Mouse (Mus musculus): ENCODE data around the gene Tmc8. TPM values are rescaled to one million over a fixed set of nuclear protein-coding genes. Genes with fewer than 3 reads are reported as not detected.

Tmc8 gene
- polyA plus RNA-seq, 1 experiment from 2014 or later = 3.7 TPM

GRCm38 (mm10) chr11:117751544-117751943 lies 30.3 kb upstream of the Tmc8 start:
- no peaks in the 10 kb centered on the region for H3K4me1 ChIP-seq (ENCODE audit: control insufficient read depth, insufficient read depth, low read length)
- H3K9me3 ChIP-seq (replicated peaks; ENCODE audit: control insufficient read depth, low read length) = no peaks in the 10 kb centered on the region
- H3K4me2 ChIP-seq (ENCODE audit: low read depth, low read length) = no peak overlapping the region
- no peak overlapping the region for H3K27ac ChIP-seq (ENCODE audit: low read length)
- peaks cover 39% of the 10 kb centered on the region for H3K36me3 ChIP-seq (ENCODE audit: control insufficient read depth, insufficient read depth, low read length)
- H3K9ac ChIP-seq (ENCODE audit: low read length) = no peak overlapping the region
- ATAC-seq (ENCODE audit: insufficient read depth, low FRiP score) = no peak
- H3K4me3 ChIP-seq (replicated peaks; ENCODE audit: low read length) = no peak overlapping the region
- H3K27me3 ChIP-seq (ENCODE audit: control insufficient read depth, insufficient read depth, low read length) = no peaks in the 10 kb centered on the region
- WGBS = 80% methylated on average over 6 of the region's 6 CpGs

GRCm38 (mm10) chr11:117755891-117756290 lies 26.0 kb upstream of the Tmc8 start:
- no peaks in the 10 kb centered on the region for H3K4me1 ChIP-seq (ENCODE audit: control insufficient read depth, insufficient read depth, low read length)
- ATAC-seq (ENCODE audit: insufficient read depth, low FRiP score) = no peak
- no peak overlapping the region for H3K4me3 ChIP-seq (replicated peaks; ENCODE audit: low read length)
- no peak overlapping the region for H3K9ac ChIP-seq (ENCODE audit: low read length)
- no peaks in the 10 kb centered on the region for H3K9me3 ChIP-seq (replicated peaks; ENCODE audit: control insufficient read depth, low read length)
- H3K27me3 ChIP-seq (ENCODE audit: control insufficient read depth, insufficient read depth, low read length) = no peaks in the 10 kb centered on the region
- no peak overlapping the region for H3K4me2 ChIP-seq (ENCODE audit: low read depth, low read length)
- H3K27ac ChIP-seq (ENCODE audit: low read length) = no peak overlapping the region
- WGBS = 94% methylated on average over 7 of the region's 7 CpGs
- H3K36me3 ChIP-seq (ENCODE audit: control insufficient read depth, insufficient read depth, low read length) = peaks cover 47% of the 10 kb centered on the region

GRCm38 (mm10) chr11:117759267-117759666 lies 22.6 kb upstream of the Tmc8 start:
- H3K36me3 ChIP-seq (ENCODE audit: control insufficient read depth, insufficient read depth, low read length) = peaks cover 44% of the 10 kb centered on the region
- ATAC-seq (ENCODE audit: insufficient read depth, low FRiP score) = no peak
- H3K4me2 ChIP-seq (ENCODE audit: low read depth, low read length) = no peak overlapping the region
- H3K4me3 ChIP-seq (replicated peaks; ENCODE audit: low read length) = no peak overlapping the region
- H3K9ac ChIP-seq (ENCODE audit: low read length) = no peak overlapping the region
- no peaks in the 10 kb centered on the region for H3K27me3 ChIP-seq (ENCODE audit: control insufficient read depth, insufficient read depth, low read length)
- WGBS = 84% methylated on average over 10 of the region's 10 CpGs
- H3K9me3 ChIP-seq (replicated peaks; ENCODE audit: control insufficient read depth, low read length) = no peaks in the 10 kb centered on the region
- H3K4me1 ChIP-seq (ENCODE audit: control insufficient read depth, insufficient read depth, low read length) = no peaks in the 10 kb centered on the region
- no peak overlapping the region for H3K27ac ChIP-seq (ENCODE audit: low read length)

GRCm38 (mm10) chr11:117760374-117761119 lies 21.3 kb upstream of the Tmc8 start:
- H3K4me1 ChIP-seq (ENCODE audit: control insufficient read depth, insufficient read depth, low read length) = no peaks in the 10 kb centered on the region
- WGBS = 89% methylated on average over 26 of the region's 26 CpGs
- peaks cover 42% of the 10 kb centered on the region for H3K36me3 ChIP-seq (ENCODE audit: control insufficient read depth, insufficient read depth, low read length)
- no peak overlapping the region for H3K4me2 ChIP-seq (ENCODE audit: low read depth, low read length)
- no peak for ATAC-seq (ENCODE audit: insufficient read depth, low FRiP score)
- H3K4me3 ChIP-seq (replicated peaks; ENCODE audit: low read length) = no peak overlapping the region
- H3K27me3 ChIP-seq (ENCODE audit: control insufficient read depth, insufficient read depth, low read length) = no peaks in the 10 kb centered on the region
- no peak overlapping the region for H3K9ac ChIP-seq (ENCODE audit: low read length)
- no peaks in the 10 kb centered on the region for H3K9me3 ChIP-seq (replicated peaks; ENCODE audit: control insufficient read depth, low read length)
- H3K27ac ChIP-seq (ENCODE audit: low read length) = no peak overlapping the region

- H3K9ac ChIP-seq (ENCODE audit: low read length) = no peak overlapping the region
- H3K4me1 ChIP-seq (ENCODE audit: control insufficient read depth, insufficient read depth, low read length) = no peaks in the 10 kb centered on the region
- no peak for ATAC-seq (ENCODE audit: insufficient read depth, low FRiP score)
- no peaks in the 10 kb centered on the region for H3K9me3 ChIP-seq (replicated peaks; ENCODE audit: control insufficient read depth, low read length)
- no peak overlapping the region for H3K27ac ChIP-seq (ENCODE audit: low read length)
- H3K4me3 ChIP-seq (replicated peaks; ENCODE audit: low read length) = no peak overlapping the region
- no peaks in the 10 kb centered on the region for H3K27me3 ChIP-seq (ENCODE audit: control insufficient read depth, insufficient read depth, low read length)
- H3K4me2 ChIP-seq (ENCODE audit: low read depth, low read length) = no peak overlapping the region
- H3K36me3 ChIP-seq (ENCODE audit: control insufficient read depth, insufficient read depth, low read length) = peaks cover 32% of the 10 kb centered on the region; the same call in 1 of the 2 replicates
- 81% methylated on average over 13 of the region's 13 CpGs for WGBS
Measured at GRCm38 (mm10) chr11:117761801-117762200, 20.1 kb upstream of the Tmc8 start.

GRCm38 (mm10) chr11:117762246-117762645 lies 19.6 kb upstream of the Tmc8 start:
- H3K4me2 ChIP-seq (ENCODE audit: low read depth, low read length) = no peak overlapping the region
- H3K4me1 ChIP-seq (ENCODE audit: control insufficient read depth, insufficient read depth, low read length) = no peaks in the 10 kb centered on the region
- no peaks in the 10 kb centered on the region for H3K27me3 ChIP-seq (ENCODE audit: control insufficient read depth, insufficient read depth, low read length)
- ATAC-seq (ENCODE audit: insufficient read depth, low FRiP score) = no peak
- H3K9me3 ChIP-seq (replicated peaks; ENCODE audit: control insufficient read depth, low read length) = no peaks in the 10 kb centered on the region
- H3K36me3 ChIP-seq (ENCODE audit: control insufficient read depth, insufficient read depth, low read length) = peaks cover 28% of the 10 kb centered on the region; the same call in 1 of the 2 replicates
- WGBS = 86% methylated on average over 12 of the region's 12 CpGs
- no peak overlapping the region for H3K27ac ChIP-seq (ENCODE audit: low read length)
- no peak overlapping the region for H3K9ac ChIP-seq (ENCODE audit: low read length)
- H3K4me3 ChIP-seq (replicated peaks; ENCODE audit: low read length) = no peak overlapping the region

- ATAC-seq (ENCODE audit: insufficient read depth, low FRiP score) = no peak
- Histone ChIP-seq H3K4me2 (ENCODE audit: low read depth, low read length) (no peak overlapping the region), H3K4me3 (replicated peaks; ENCODE audit: low read length) (no peak overlapping the region), H3K27ac (ENCODE audit: low read length) (peak overlapping the region; percentile 38; the same call in 1 of the 2 replicates), H3K36me3 (ENCODE audit: control insufficient read depth, insufficient read depth, low read length) (peaks cover 18% of the 10 kb centered on the region; the same call in 1 of the 2 replicates), H3K9ac (ENCODE audit: low read length) (no peak overlapping the region), H3K9me3 (replicated peaks; ENCODE audit: control insufficient read depth, low read length) (no peaks in the 10 kb centered on the region), H3K27me3 (ENCODE audit: control insufficient read depth, insufficient read depth, low read length) (no peaks in the 10 kb centered on the region), H3K4me1 (ENCODE audit: control insufficient read depth, insufficient read depth, low read length) (no peaks in the 10 kb centered on the region; the same call in 1 of the 2 replicates)
- 86% methylated on average over 9 of the region's 9 CpGs for WGBS
Measured at GRCm38 (mm10) chr11:117764319-117764718, 17.6 kb upstream of the Tmc8 start.

- no peaks in the 10 kb centered on the region for H3K9me3 ChIP-seq (replicated peaks; ENCODE audit: control insufficient read depth, low read length)
- no peak overlapping the region for H3K4me3 ChIP-seq (replicated peaks; ENCODE audit: low read length)
- H3K36me3 ChIP-seq (ENCODE audit: control insufficient read depth, insufficient read depth, low read length) = peaks cover 10% of the 10 kb centered on the region; the same call in 1 of the 2 replicates
- H3K27ac ChIP-seq (ENCODE audit: low read length) = no peak overlapping the region
- H3K9ac ChIP-seq (ENCODE audit: low read length) = no peak overlapping the region
- no peaks in the 10 kb centered on the region; the same call in 1 of the 2 replicates for H3K4me1 ChIP-seq (ENCODE audit: control insufficient read depth, insufficient read depth, low read length)
- no peak for ATAC-seq (ENCODE audit: insufficient read depth, low FRiP score)
- no peaks in the 10 kb centered on the region for H3K27me3 ChIP-seq (ENCODE audit: control insufficient read depth, insufficient read depth, low read length)
- 88% methylated on average over 5 of the region's 5 CpGs for WGBS
- H3K4me2 ChIP-seq (ENCODE audit: low read depth, low read length) = no peak overlapping the region
Measured at GRCm38 (mm10) chr11:117765361-117765760, 16.5 kb upstream of the Tmc8 start.

GRCm38 (mm10) chr11:117766275-117766674 lies 15.6 kb upstream of the Tmc8 start:
- Histone ChIP-seq H3K36me3 (ENCODE audit: control insufficient read depth, insufficient read depth, low read length) (0 out of 2 replicates have a peak, but pooled peaks cover 7% of the 10 kb centered on the region), H3K4me2 (ENCODE audit: low read depth, low read length) (no peak overlapping the region), H3K27me3 (ENCODE audit: control insufficient read depth, insufficient read depth, low read length) (no peaks in the 10 kb centered on the region), H3K9ac (ENCODE audit: low read length) (no peak overlapping the region), H3K4me1 (ENCODE audit: control insufficient read depth, insufficient read depth, low read length) (no peaks in the 10 kb centered on the region; the same call in 1 of the 2 replicates), H3K4me3 (replicated peaks; ENCODE audit: low read length) (no peak overlapping the region), H3K27ac (ENCODE audit: low read length) (no peak overlapping the region), H3K9me3 (replicated peaks; ENCODE audit: control insufficient read depth, low read length) (no peaks in the 10 kb centered on the region)
- 82% methylated on average over 3 of the region's 3 CpGs for WGBS
- ATAC-seq (ENCODE audit: insufficient read depth, low FRiP score) = no peak

All from stomach, embryonic 16.5 days (tissue).